Mouse (Mus musculus) heart, adult 2 months (tissue): Measurements from ENCODE around the gene Fcamr.

Experiments
- CTCF ChIP-seq: fragments of 200-600 bp; IDR thresholded peaks from 2 replicates; pipeline ENCODE4 v1.8.1; 2022; ENCODE audit warnings: antibody characterized with exemption, mild to moderate bottlenecking, moderate library complexity
- POLR2A ChIP-seq: fragments of 200-500 bp; IDR thresholded peaks from 2 replicates; pipeline ENCODE4 v1.6.1; 2011; ENCODE audit warnings: mild to moderate bottlenecking, low read depth, low read length, control low read depth; ENCODE audit not compliant: insufficient read depth

DNA sequence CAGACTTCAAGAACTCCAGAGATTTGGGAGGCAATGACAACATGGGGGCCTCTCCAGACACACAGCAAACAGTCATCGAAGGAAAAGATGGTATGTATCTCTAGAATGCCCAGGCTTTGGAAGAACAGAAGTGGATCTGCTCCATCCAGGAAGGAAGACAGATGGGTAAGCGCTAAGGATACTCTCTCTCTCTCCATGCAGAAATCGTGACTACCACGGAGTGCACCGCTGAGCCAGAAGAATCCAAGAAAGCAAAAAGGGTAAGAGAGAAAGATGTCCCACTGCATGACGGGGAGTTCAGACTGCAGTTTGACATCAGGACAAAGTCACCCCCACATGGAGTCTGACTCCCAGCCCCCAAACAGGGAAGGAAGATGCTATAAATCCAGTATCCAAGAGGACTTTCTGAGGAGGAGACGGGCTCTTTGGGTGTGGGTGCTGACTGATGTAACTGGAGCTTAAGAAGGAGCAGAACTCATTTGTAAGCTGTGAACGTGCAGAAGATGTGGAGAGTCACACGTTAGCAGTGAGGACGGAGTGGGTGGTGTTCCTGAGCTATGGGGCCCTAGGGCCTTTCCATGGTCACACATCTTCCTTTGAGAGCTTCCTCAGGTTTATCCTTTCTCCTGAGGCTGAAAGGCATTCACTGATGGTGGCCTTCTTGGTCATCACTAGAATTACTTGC lies 49.0 kb downstream of the Fcamr start:
- TF ChIP-seq CTCF (no peak), POLR2A (no peak)
